Comparison of ENCODE assay signal across 10 mouse cellular contexts in genomic region chr13:107493765-107494164, GRCm38 (mm10).
DNase-seq lines count a peak whose midpoint lies in the region; ATAC-seq lines count a peak whose summit lies in the region.
"Had no signal": no experiment of that assay in that cellular context is flagged by ENCODE, and none has a peak within 500 bp of the region (broad histone marks: within the 10 kb centered on the region; RNA-seq: fewer than 3 reads in every experiment).

No protein-coding gene starts in this region.

- H3K9ac ChIP-seq in heart, embryonic 11.5 days (ENCODE audit: low read depth, low read length) = no peak overlapping the region
- H3K9ac ChIP-seq: embryonic facial prominence, embryonic 12.5 days; liver, embryonic 14.5 days had no signal

- no peak overlapping the region for H3K4me3 ChIP-seq in heart, embryonic 11.5 days (ENCODE audit: low read depth, low read length)
- H3K4me3 ChIP-seq: embryonic facial prominence, embryonic 12.5 days had no signal

- WGBS in heart, embryonic 11.5 days (ENCODE audit: insufficient replicate concordance) = 83% methylated on average over 13 of the region's 13 CpGs

- H3K36me3 ChIP-seq in heart, embryonic 11.5 days (ENCODE audit: control insufficient read depth, insufficient read depth, low read length) = no peaks in the 10 kb centered on the region
- H3K36me3 ChIP-seq: embryonic facial prominence, embryonic 12.5 days had no signal

- intact Hi-C loops in gastrocnemius, postnatal 14 days (cut with DNase I; ENCODE audit: low total_unique reads) = no loop called here

- ATAC-seq in heart, embryonic 11.5 days (replicated peaks; ENCODE audit: insufficient number of reproducible peaks, low FRiP score, low TSS enrichment) = no peak
- no peak for ATAC-seq in erythroblast, adult 5-6 weeks (replicated peaks; ENCODE audit: low FRiP score, poor library complexity, severe bottlenecking)

- H3K27ac ChIP-seq in heart, embryonic 11.5 days (ENCODE audit: low read depth, low read length) = no peak overlapping the region
- H3K27ac ChIP-seq: embryonic facial prominence, embryonic 12.5 days; liver, embryonic 14.5 days had no signal

- H3K4me1 ChIP-seq in heart, embryonic 11.5 days (ENCODE audit: control insufficient read depth, insufficient read depth, low read length) = no peaks in the 10 kb centered on the region

- no peak overlapping the region for H3K4me2 ChIP-seq in heart, embryonic 11.5 days
- H3K4me2 ChIP-seq: embryonic facial prominence, embryonic 12.5 days had no signal

- peak; percentile 56 to 66 for DNase-seq in heart, adult 18-20 months
- peak; percentile 76 for DNase-seq in brain, embryonic 18.5 days (ENCODE audit: low read depth, low spot score)
- DNase-seq in gastrocnemius, postnatal 14 days = peak; percentile 47
- DNase-seq in layer of hippocampus, adult 8-10 months (ENCODE audit: low spot score in 2 of 2) = peak; percentile 78 to 86
- DNase-seq in lung, postnatal 14 days = peak; percentile 69
- no peak for DNase-seq in retina, postnatal 1 day

- H3K27me3 ChIP-seq in heart, embryonic 11.5 days (ENCODE audit: control insufficient read depth, insufficient read depth, low read length) = 0 out of 2 replicates have a peak, but pooled peaks cover 3% of the 10 kb centered on the region
- H3K27me3 ChIP-seq: embryonic facial prominence, embryonic 12.5 days had no signal

- H3K9me3 ChIP-seq in heart, embryonic 11.5 days (replicated peaks; ENCODE audit: control insufficient read depth, low read length) = no peaks in the 10 kb centered on the region
- H3K9me3 ChIP-seq: embryonic facial prominence, embryonic 12.5 days had no signal
